Mouse (Mus musculus) lung, embryonic 16.5 days (tissue): ENCODE data around the gene Ankrd11. TPM values are rescaled to one million over a fixed set of nuclear protein-coding genes. Genes with fewer than 3 reads are reported as not detected.
"Not testable (repeated sequence)": the region's sequence is repeated elsewhere in the genome, so short reads cannot be mapped to it uniquely, and the experiment has no call there.

Experiments
- ATAC-seq: fragments of 200-750 bp; cut with Nextera tagmentation; 2 replicates; pipeline ENCODE4 v1.8.0; 2017; ENCODE audit warnings: low read depth, mild to moderate bottlenecking, moderate library complexity
- H3K27ac ChIP-seq: fragments of 300-500 bp; sonication (generic); 2 replicates; pipeline ENCODE4 v1.5.1; 2014; ENCODE audit warnings: mild to moderate bottlenecking, control low read depth, low read length
- H3K27me3 ChIP-seq: fragments of 300-500 bp; sonication (generic); 2 replicates; pipeline ENCODE4 v1.6.1; 2014; ENCODE audit warnings: low read depth, low read length, mixed read lengths; ENCODE audit not compliant: control insufficient read depth, insufficient read depth
- H3K36me3 ChIP-seq: fragments of 300-500 bp; sonication (generic); 2 replicates; pipeline ENCODE4 v1.6.1; 2014; ENCODE audit warnings: low read length; ENCODE audit not compliant: control insufficient read depth, insufficient read depth
- H3K4me1 ChIP-seq: fragments of 300-500 bp; sonication (generic); replicated peaks from 2 replicates; pipeline ENCODE4 v1.6.1; 2014; ENCODE audit warnings: low read length, mixed read lengths; ENCODE audit not compliant: control insufficient read depth, insufficient read depth
- H3K4me2 ChIP-seq: fragments of 300-500 bp; sonication (generic); 2 replicates; pipeline ENCODE4 v1.6.1; 2014; ENCODE audit warnings: low read depth, low read length, control low read depth
- H3K4me3 ChIP-seq: fragments of 300-500 bp; sonication (generic); 2 replicates; pipeline ENCODE4 v1.5.1; 2014; ENCODE audit warnings: mild to moderate bottlenecking, low read length, control low read depth
- H3K9ac ChIP-seq: fragments of 300-500 bp; sonication (generic); 2 replicates; pipeline ENCODE4 v1.6.1; 2014; ENCODE audit warnings: low read length, control low read depth
- H3K9me3 ChIP-seq: fragments of 300-500 bp; sonication (generic); 2 replicates; pipeline ENCODE4 v1.6.1; 2016; ENCODE audit warnings: low read length; ENCODE audit not compliant: control insufficient read depth
- WGBS: fragments of 180-500 bp; shearing (Covaris S2); extraction: QIAGEN DNeasy Blood & Tissue Kit; methylation state at CpG from one replicate; pipeline ENCODE4 v1.1.7; 2014; 5-methylcytosine and 5-hydroxymethylcytosine counted together
- polyA plus RNA-seq: library from polyadenylated mRNA; unstranded; fragments of >200 nt; fragmentation: Nextera tagmentation; extraction: Ambion mirVana; gene quantifications from 2 replicates; pipeline ENCODE4 v1.2.1, GENCODE M21; 2015

Ankrd11 gene
- polyA plus RNA-seq, 1 experiment from 2014 or later, result 23.9 TPM

DNA sequence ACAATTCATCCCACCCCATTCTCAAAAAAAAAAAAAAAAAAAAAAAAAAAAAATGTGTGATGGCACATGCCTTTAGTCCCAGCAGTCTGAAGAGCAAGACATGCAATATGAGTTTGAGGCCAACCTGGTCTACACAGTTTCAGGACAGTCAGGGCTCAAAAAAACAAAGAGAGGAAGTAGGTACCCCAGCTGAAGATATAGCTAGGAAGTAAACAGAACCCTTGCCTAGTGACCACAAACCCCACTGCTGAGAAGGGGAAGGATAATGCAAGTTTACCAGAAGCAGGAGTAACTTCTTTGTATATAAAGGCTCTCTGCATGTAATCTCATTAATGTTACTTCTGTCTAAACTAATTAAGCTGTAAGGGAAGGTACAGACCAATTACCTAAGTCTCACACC is 9.3 kb downstream of the Ankrd11 start:
- H3K4me2 ChIP-seq, result no peak overlapping the region

DNA sequence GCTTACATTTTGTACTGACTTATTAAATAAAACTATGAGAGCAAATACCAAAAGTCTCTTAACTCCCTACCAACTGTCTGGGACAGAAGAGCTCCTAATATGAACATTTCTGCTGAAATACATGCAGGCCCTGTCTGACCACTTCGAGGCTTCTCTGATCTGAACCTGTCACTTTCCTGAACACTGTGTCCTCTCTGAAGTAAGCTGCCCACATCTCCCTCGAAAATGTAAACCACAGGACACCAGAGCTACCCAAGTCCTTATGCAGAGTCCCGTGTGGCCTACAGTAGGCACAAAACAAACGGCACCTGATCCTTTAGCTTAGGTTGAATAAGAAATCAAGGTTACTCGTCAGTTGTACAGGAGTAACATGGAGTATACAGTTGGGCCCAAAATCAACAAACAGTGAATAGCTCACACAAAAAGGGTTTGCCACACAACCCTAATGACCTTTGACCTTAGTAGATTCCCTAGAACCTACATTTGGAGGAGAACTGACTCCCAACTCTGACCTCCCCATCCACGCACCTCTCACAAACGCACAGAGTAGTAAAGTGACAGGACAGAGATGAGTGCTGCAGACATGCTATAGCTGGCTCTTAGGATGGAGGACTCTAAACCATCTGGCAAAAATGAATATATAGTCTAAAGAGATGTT is 10.6 kb downstream of the Ankrd11 start:
- no peak overlapping the region for H3K27ac ChIP-seq
- H3K27me3 ChIP-seq, result no peaks in the 10 kb centered on the region
- no peaks in the 10 kb centered on the region for H3K9me3 ChIP-seq
- H3K4me1 ChIP-seq, result peaks cover 9% of the 10 kb centered on the region; the same call in 1 of the 2 replicates
- ATAC-seq, result no peak
- WGBS, result 66% methylated on average over 7 of the region's 7 CpGs
- no peak overlapping the region for H3K4me2 ChIP-seq
- H3K4me3 ChIP-seq, result no peak overlapping the region
- no peak overlapping the region for H3K9ac ChIP-seq
- no peaks in the 10 kb centered on the region for H3K36me3 ChIP-seq

More for the DNA sequence above, 9.3 kb downstream of the Ankrd11 start:
- Histone ChIP-seq H3K27ac (no peak overlapping the region), H3K27me3 (no peaks in the 10 kb centered on the region), H3K9ac (no peak overlapping the region), H3K4me3 (no peak overlapping the region), H3K4me1 (peaks cover 19% of the 10 kb centered on the region; the same call in 1 of the 2 replicates), H3K36me3 (no peaks in the 10 kb centered on the region), H3K9me3 (no peaks in the 10 kb centered on the region)
- peak; percentile 31; the same call in 1 of the 2 replicates for ATAC-seq

DNA sequence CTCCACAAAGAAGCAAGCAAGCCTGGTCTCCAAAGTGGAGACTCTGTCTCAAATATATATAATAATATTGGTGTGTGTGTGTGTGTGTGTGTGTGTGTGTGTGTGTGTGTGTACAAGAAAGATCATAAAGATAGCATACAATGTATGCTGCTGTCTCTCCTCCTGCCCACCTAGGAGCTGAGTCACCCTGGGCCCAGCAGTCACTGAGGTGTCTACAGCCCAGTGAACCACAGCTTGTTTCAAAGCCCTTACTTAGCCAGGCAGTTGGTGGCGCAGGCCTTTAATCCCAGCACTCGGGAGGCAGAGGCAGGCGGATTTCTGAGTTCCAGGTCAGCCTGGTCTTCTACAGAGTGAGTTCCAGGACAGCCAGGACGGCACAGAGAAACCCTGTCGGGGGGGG is 12.0 kb downstream of the Ankrd11 start:
- H3K27ac ChIP-seq, H3K9ac ChIP-seq, H3K4me3 ChIP-seq, ATAC-seq, H3K4me2 ChIP-seq, H3K36me3 ChIP-seq, H3K27me3 ChIP-seq, H3K9me3 ChIP-seq, H3K4me1 ChIP-seq: not testable (repeated sequence)
- 81% methylated on average over 4 of the region's 5 CpGs for WGBS

DNA sequence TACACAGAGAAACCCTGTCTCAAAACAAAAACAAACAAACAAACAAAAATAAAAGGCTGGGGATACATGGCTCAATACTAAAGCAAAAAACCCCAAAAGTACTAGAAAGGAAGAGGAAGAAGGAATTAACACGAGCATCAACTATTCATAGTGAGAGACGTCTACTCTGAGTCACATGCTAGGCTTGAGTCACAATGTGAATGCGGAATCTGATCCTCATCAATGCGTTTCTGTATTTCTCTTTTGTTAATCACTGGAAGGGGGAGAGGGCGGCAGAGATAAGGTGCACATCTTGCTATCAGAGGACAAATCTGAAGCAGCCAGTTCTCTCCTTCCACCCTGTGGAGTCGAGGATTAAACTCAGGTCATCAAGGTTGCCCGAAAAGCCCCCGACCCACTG is 14.3 kb downstream of the Ankrd11 start:
- 90% methylated on average over 8 of the region's 8 CpGs for WGBS
- no peak for ATAC-seq
- H3K4me3 ChIP-seq, result no peak overlapping the region
- no peaks in the 10 kb centered on the region for H3K27me3 ChIP-seq
- H3K9ac ChIP-seq, result no peak overlapping the region
- no peak overlapping the region for H3K4me2 ChIP-seq
- H3K27ac ChIP-seq, result no peak overlapping the region
- H3K9me3 ChIP-seq, result no peaks in the 10 kb centered on the region
- H3K36me3 ChIP-seq, result no peaks in the 10 kb centered on the region
- H3K4me1 ChIP-seq, result peaks cover 3% of the 10 kb centered on the region; the same call in 1 of the 2 replicates

DNA sequence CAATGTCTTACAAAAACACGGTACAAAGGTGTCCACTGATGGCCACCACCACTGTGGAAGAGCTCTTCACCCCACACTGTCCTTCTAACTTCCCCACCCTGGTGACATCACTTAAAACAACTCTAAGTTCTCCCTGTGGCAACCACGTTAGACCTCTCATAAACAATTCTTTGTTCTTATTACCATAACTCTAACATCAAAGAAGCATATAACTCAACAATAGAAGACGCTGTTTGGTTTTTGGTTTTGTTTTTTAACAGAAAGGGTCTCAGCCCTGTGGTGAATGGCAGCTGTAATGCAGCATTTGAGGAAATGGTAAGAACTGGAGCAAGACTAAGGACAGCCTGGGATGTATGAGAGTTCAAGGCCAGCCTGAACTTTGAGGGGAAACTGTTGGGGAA is 16.1 kb downstream of the Ankrd11 start:
- Histone ChIP-seq H3K27ac (no peak overlapping the region), H3K4me3 (no peak overlapping the region), H3K4me1 (peaks cover 9% of the 10 kb centered on the region), H3K27me3 (no peaks in the 10 kb centered on the region), H3K36me3 (no peaks in the 10 kb centered on the region), H3K9me3 (no peaks in the 10 kb centered on the region), H3K9ac (no peak overlapping the region), H3K4me2 (no peak overlapping the region)
- ATAC-seq, result no peak
- WGBS, result 68% methylated on average over 3 of the region's 3 CpGs

DNA sequence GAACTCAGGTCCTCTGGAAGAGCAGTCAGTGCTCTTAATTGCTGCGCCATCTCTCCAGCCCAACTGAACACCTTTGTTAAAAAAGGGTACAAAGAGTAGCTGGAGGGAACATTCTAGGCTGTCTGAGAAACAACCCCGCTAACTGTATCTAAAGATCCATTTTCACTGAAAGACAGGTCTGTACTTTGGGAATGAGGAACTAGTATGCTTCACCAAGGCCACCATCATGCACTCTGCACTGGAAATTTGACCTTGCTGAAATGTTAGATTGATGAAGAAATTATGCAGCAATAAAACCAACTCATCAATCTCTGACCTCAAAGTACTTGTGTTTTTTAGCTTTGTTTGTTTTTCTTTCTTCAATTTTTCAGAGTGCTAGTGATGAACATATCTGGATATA is 17.9 kb downstream of the Ankrd11 start:
- Histone ChIP-seq H3K9me3 (no peaks in the 10 kb centered on the region), H3K4me3 (no peak overlapping the region), H3K9ac (no peak overlapping the region), H3K4me1 (peaks cover 9% of the 10 kb centered on the region), H3K27me3 (no peaks in the 10 kb centered on the region), H3K4me2 (no peak overlapping the region), H3K27ac (no peak overlapping the region), H3K36me3 (no peaks in the 10 kb centered on the region)
- no peak for ATAC-seq
- 93% methylated on average over 2 of the region's 2 CpGs for WGBS

DNA sequence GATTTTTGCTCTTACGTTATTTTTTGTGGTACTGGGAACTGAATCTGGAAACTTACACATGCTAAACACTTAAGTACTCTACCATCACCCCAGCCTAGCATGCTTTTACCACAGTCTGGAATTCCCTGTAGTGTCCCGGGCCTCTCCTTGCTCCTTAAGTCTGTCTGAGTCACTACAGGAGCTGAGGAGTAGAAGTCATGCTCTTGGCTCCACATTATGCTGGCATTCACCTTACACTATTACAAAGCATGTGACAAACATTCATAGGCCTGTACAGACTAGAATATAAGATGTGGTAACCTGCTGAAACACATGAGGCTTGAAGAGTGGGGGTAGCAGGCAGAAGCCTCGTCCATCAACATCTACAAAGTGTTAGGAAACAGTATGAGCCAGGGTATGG is 19.4 kb downstream of the Ankrd11 start:
- no peak overlapping the region for H3K4me3 ChIP-seq
- no peak overlapping the region for H3K27ac ChIP-seq
- H3K27me3 ChIP-seq, result no peaks in the 10 kb centered on the region
- H3K36me3 ChIP-seq, result no peaks in the 10 kb centered on the region
- no peaks in the 10 kb centered on the region for H3K9me3 ChIP-seq
- H3K9ac ChIP-seq, result no peak overlapping the region
- H3K4me1 ChIP-seq, result peaks cover 9% of the 10 kb centered on the region
- no peak overlapping the region for H3K4me2 ChIP-seq
- 65% methylated on average over 3 of the region's 3 CpGs for WGBS
- ATAC-seq, result peak; percentile 38; the same call in 1 of the 2 replicates

DNA sequence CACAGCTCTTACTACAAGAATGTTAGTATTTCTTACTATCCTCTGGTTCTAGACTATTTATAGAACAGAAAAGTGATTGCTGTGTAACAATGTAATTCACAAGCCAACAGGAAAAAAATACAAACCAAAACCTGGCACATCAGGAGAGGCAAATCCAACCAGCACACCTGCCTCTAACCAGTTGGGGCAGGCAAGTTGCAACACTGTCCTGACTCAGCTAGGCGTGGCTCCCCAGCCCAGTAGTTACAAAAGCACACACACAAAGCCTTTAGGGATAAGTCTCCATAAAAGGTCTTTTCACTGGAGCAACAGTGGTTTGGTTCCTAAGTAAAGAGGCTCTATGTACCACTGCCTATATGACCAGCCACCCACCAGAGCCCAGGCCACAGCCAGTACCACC is 20.8 kb downstream of the Ankrd11 start:
- H3K9me3 ChIP-seq, result no peaks in the 10 kb centered on the region
- WGBS, result 91% methylated on average over 1 of the region's 1 CpGs
- H3K4me3 ChIP-seq, result no peak overlapping the region
- peaks cover 9% of the 10 kb centered on the region for H3K4me1 ChIP-seq
- no peaks in the 10 kb centered on the region for H3K27me3 ChIP-seq
- ATAC-seq, result no peak
- H3K27ac ChIP-seq, result 0 out of 2 replicates have a peak overlapping the region, but pooled peaks have one; percentile 10
- H3K36me3 ChIP-seq, result no peaks in the 10 kb centered on the region
- no peak overlapping the region for H3K9ac ChIP-seq
- H3K4me2 ChIP-seq, result no peak overlapping the region

DNA sequence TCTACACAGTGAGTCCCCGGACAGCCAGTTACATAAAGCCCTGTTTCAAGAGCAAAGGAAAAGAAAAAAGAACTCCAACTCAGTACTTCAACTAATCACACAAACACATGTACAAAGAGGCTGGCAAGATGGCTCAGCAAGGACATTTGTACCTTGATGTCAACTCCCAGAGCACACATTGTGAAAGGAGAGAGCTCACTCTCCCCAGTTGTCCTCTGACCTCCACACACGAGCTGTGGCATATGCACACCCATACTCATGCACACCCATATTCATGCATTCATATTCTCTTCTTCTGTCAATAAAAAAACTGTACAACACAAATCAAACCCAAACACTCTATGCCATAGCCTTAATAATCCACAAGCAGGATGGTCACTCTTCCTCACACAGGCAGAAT is 21.2 kb downstream of the Ankrd11 start:
- Histone ChIP-seq H3K36me3 (no peaks in the 10 kb centered on the region), H3K9ac (no peak overlapping the region), H3K4me2 (no peak overlapping the region), H3K27me3 (no peaks in the 10 kb centered on the region), H3K4me1 (peaks cover 9% of the 10 kb centered on the region), H3K4me3 (no peak overlapping the region), H3K27ac (0 out of 2 replicates have a peak overlapping the region, but pooled peaks have one; percentile 10), H3K9me3 (no peaks in the 10 kb centered on the region)
- 62% methylated on average over 2 of the region's 2 CpGs for WGBS
- ATAC-seq, result no peak
